Mouse (Mus musculus) heart, embryonic 10.5 days (tissue): ENCODE results near the gene Sema5a. TPM values are rescaled to one million over a fixed set of nuclear protein-coding genes. Genes with fewer than 3 reads are reported as not detected.

ENCODE experiments used
- DNase-seq: peaks from one replicate; pipeline ENCODE4 v3.0.0-alpha.2; 2017; ENCODE audit warnings: low spot score
- H3K27ac ChIP-seq: fragments of 300-500 bp; sonication (generic); 2 replicates; pipeline ENCODE4 v1.5.1; 2016; ENCODE audit warnings: mild to moderate bottlenecking
- H3K27me3 ChIP-seq: fragments of 300-500 bp; sonication (generic); 2 replicates; pipeline ENCODE4 v1.6.1; 2016; ENCODE audit warnings: mild to moderate bottlenecking; ENCODE audit not compliant: poor library complexity, insufficient read depth, severe bottlenecking
- H3K36me3 ChIP-seq: fragments of 300-500 bp; sonication (generic); 2 replicates; pipeline ENCODE4 v1.6.1; 2016; ENCODE audit warnings: mild to moderate bottlenecking, moderate library complexity
- H3K4me1 ChIP-seq: fragments of 300-500 bp; sonication (generic); 2 replicates; pipeline ENCODE4 v1.6.1; 2016; ENCODE audit warnings: mild to moderate bottlenecking
- H3K4me3 ChIP-seq: fragments of 300-500 bp; sonication (generic); 2 replicates; pipeline ENCODE4 v1.5.1; 2016; ENCODE audit warnings: mild to moderate bottlenecking, moderate library complexity
- H3K9me3 ChIP-seq: fragments of 300-500 bp; sonication (generic); 2 replicates; pipeline ENCODE4 v1.6.1; 2016; ENCODE audit warnings: mild to moderate bottlenecking, moderate library complexity
- WGBS: fragments of 180-500 bp; shearing (Covaris S2); methylation state at CpG from one replicate; pipeline ENCODE4 v1.1.7; 2016; 5-methylcytosine and 5-hydroxymethylcytosine counted together
- polyA plus RNA-seq: library from polyadenylated mRNA; unstranded; fragments of >200 nt; fragmentation: Nextera tagmentation; extraction: Ambion mirVana; gene quantifications from 2 replicates; pipeline ENCODE4 v1.2.1, GENCODE M21; 2016

Gene Sema5a
- polyA plus RNA-seq, 1 experiment from 2014 or later, result 6.9 TPM

GRCm38 (mm10) chr15:32324105-32324504 is 79.5 kb downstream of the Sema5a start:
- H3K4me1 ChIP-seq, result peaks cover 8% of the 10 kb centered on the region; the same call in 1 of the 2 replicates
- no peaks in the 10 kb centered on the region for H3K27me3 ChIP-seq
- no peak overlapping the region for H3K27ac ChIP-seq
- H3K36me3 ChIP-seq, result no peaks in the 10 kb centered on the region
- H3K4me3 ChIP-seq, result no peak overlapping the region
- 75% methylated on average over 7 of the region's 7 CpGs for WGBS
- no peak for DNase-seq
- no peaks in the 10 kb centered on the region for H3K9me3 ChIP-seq

GRCm38 (mm10) chr15:32328370-32329004 is 83.9 kb downstream of the Sema5a start:
- WGBS, result 47% methylated on average over 4 of the region's 4 CpGs
- Histone ChIP-seq H3K27ac (no peak overlapping the region), H3K36me3 (no peaks in the 10 kb centered on the region), H3K4me3 (no peak overlapping the region), H3K4me1 (peaks cover 15% of the 10 kb centered on the region; the same call in 1 of the 2 replicates), H3K27me3 (no peaks in the 10 kb centered on the region), H3K9me3 (no peaks in the 10 kb centered on the region)
- no peak for DNase-seq

DNA sequence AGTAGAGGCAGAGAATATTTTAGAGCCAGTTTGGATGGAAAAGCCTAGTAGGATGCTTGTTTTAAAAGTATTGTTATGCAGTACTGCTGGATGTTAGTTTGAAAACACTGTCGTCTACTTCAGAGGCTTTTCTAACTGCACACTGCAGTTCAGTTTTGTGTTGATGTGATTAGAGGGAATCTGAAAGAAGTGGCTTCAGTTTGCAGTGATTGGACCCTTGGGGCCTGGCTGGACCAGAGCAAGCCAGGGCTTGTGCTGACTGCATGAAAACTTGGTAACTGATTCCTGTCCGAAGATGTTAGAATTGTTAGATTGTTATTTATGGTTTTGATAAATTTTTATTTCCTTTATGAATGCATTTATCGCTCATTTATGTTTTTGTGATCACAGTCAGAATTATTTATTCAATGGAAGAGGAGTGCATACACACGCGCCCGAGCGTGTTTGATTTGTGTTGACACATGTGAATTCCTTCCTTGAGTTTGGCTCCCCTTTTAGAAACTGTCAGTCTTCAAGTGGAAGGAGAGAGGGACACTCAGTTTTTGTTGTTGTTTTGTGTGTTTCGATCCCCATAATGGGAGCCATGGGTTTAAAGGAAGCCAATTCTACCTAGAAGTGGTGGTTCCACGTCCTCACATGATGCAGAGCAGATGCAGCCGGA is 85.2 kb downstream of the Sema5a start:
- Histone ChIP-seq H3K9me3 (no peaks in the 10 kb centered on the region), H3K4me1 (peaks cover 25% of the 10 kb centered on the region; the same call in 1 of the 2 replicates), H3K27ac (no peak overlapping the region), H3K36me3 (no peaks in the 10 kb centered on the region), H3K4me3 (no peak overlapping the region), H3K27me3 (no peaks in the 10 kb centered on the region)
- no peak for DNase-seq
- WGBS, result 70% methylated on average over 10 of the region's 10 CpGs

DNA sequence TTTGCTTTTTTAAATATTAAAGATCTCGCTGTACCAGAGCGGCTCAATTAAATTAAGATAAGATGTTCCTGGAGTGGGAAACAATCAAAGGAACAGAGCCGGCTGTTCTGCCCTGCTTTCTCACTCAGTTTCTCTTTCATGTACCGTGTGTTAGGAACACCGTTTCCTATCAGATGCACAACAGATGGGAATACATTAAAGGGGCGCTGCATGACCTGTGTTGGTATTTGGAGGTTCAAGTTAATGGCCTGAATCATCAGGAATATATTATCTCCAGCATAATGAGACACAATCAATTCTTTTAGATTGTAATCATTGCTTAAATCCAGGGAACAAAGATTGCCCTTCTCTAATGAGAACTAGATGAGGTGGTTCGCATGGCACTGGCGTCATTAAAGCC is 85.8 kb downstream of the Sema5a start:
- Histone ChIP-seq H3K9me3 (no peaks in the 10 kb centered on the region), H3K4me3 (no peak overlapping the region), H3K27me3 (no peaks in the 10 kb centered on the region), H3K27ac (no peak overlapping the region), H3K36me3 (no peaks in the 10 kb centered on the region), H3K4me1 (peaks cover 25% of the 10 kb centered on the region; the same call in 1 of the 2 replicates)
- 69% methylated on average over 8 of the region's 8 CpGs for WGBS
- no peak for DNase-seq

GRCm38 (mm10) chr15:32331037-32331436 is 86.4 kb downstream of the Sema5a start:
- DNase-seq, result no peak
- Histone ChIP-seq H3K36me3 (no peaks in the 10 kb centered on the region), H3K9me3 (no peaks in the 10 kb centered on the region), H3K27ac (no peak overlapping the region), H3K27me3 (no peaks in the 10 kb centered on the region), H3K4me1 (peaks cover 25% of the 10 kb centered on the region; the same call in 1 of the 2 replicates), H3K4me3 (no peak overlapping the region)
- 87% methylated on average over 2 of the region's 2 CpGs for WGBS

DNA sequence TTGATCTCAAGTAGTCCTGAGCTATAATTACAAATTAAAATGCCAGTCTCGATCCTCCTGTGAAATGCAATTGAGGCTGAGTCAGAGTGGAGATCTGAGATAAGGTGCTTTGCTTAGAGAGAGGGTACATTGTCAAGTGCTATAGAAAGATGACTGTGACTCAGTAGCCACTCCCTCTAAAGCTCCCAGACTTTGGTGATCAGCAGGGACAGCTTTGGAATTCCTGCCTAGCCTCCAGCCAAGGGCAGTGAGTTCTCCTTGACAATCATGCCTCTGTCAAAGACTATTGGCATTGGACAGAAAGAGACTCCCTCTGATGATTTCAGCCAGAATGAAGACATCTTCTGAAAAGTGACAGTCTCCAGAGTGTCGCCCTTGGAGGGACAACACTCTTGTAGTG is 88.8 kb downstream of the Sema5a start:
- Histone ChIP-seq H3K9me3 (no peaks in the 10 kb centered on the region), H3K27me3 (no peaks in the 10 kb centered on the region), H3K4me1 (peaks cover 23% of the 10 kb centered on the region; the same call in 1 of the 2 replicates), H3K4me3 (no peak overlapping the region), H3K36me3 (no peaks in the 10 kb centered on the region), H3K27ac (no peak overlapping the region)
- no peak for DNase-seq
- WGBS, result 68% methylated on average over 2 of the region's 2 CpGs

DNA sequence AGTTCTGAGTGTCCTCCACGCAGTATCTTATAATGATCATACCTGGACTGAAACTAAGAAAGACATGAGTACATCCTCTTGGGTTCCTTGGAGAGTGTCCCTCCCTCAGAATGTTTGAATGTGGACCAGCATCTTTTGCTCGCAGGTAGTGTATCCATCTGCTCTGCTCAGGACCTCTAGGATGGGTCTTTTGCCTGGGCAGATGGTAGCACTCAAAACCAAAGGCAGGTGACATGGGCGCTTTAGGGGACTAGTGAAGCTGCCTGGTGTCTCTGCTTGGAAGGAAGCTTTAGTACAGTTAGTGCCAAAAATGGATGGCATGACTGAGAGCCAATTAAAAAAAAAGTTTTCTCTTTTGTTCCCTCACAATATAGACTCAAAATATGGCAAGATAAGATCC is 93.2 kb downstream of the Sema5a start:
- Histone ChIP-seq H3K4me3 (no peak overlapping the region), H3K27ac (no peak overlapping the region), H3K9me3 (no peaks in the 10 kb centered on the region), H3K27me3 (no peaks in the 10 kb centered on the region), H3K4me1 (peaks cover 12% of the 10 kb centered on the region; the same call in 1 of the 2 replicates), H3K36me3 (no peaks in the 10 kb centered on the region)
- 85% methylated on average over 3 of the region's 3 CpGs for WGBS
- DNase-seq, result no peak

- DNase-seq, result no peak
- Histone ChIP-seq H3K9me3 (no peaks in the 10 kb centered on the region), H3K27me3 (no peaks in the 10 kb centered on the region), H3K27ac (no peak overlapping the region), H3K4me1 (peaks cover 6% of the 10 kb centered on the region; the same call in 1 of the 2 replicates), H3K36me3 (no peaks in the 10 kb centered on the region), H3K4me3 (no peak overlapping the region)
- WGBS, result 66% methylated on average over 3 of the region's 3 CpGs
These were observed 94.2 kb downstream of the Sema5a start for GRCm38 (mm10) chr15:32338721-32339290.

GRCm38 (mm10) chr15:32339426-32339825 is 94.8 kb downstream of the Sema5a start:
- WGBS, result 63% methylated on average over 5 of the region's 5 CpGs
- H3K36me3 ChIP-seq, result no peaks in the 10 kb centered on the region
- H3K4me1 ChIP-seq, result 0 out of 2 replicates have a peak, but pooled peaks cover under 1% of the 10 kb centered on the region
- H3K9me3 ChIP-seq, result no peaks in the 10 kb centered on the region
- H3K4me3 ChIP-seq, result no peak overlapping the region
- no peak for DNase-seq
- no peaks in the 10 kb centered on the region for H3K27me3 ChIP-seq
- no peak overlapping the region for H3K27ac ChIP-seq

- no peaks in the 10 kb centered on the region for H3K27me3 ChIP-seq
- no peak overlapping the region for H3K27ac ChIP-seq
- H3K36me3 ChIP-seq, result no peaks in the 10 kb centered on the region
- H3K9me3 ChIP-seq, result no peaks in the 10 kb centered on the region
- H3K4me3 ChIP-seq, result no peak overlapping the region
- H3K4me1 ChIP-seq, result no peaks in the 10 kb centered on the region
- 81% methylated on average over 2 of the region's 2 CpGs for WGBS
- DNase-seq, result no peak
These were observed 96.8 kb downstream of the Sema5a start for GRCm38 (mm10) chr15:32341423-32341822.

DNA sequence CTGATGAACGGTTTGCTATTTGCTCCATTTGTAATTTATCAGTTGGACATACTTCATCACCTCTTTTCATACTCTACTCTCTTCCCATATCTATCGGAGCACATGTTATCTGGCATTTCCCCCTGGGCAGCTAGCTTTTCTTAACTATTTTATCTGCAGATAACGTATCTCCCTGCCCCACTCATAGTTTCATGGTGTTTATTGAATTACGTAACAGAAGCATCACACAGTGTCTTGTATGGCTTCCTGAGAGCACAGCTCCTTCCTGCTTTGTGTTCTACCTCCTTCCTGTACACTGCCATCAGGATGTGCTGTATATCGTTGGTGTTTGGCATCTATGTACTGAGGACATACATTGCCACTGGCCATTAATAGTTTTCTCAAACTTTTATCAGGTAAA is 98.9 kb downstream of the Sema5a start:
- no peaks in the 10 kb centered on the region for H3K36me3 ChIP-seq
- H3K4me1 ChIP-seq, result no peaks in the 10 kb centered on the region
- H3K4me3 ChIP-seq, result no peak overlapping the region
- 53% methylated on average over 5 of the region's 5 CpGs for WGBS
- H3K27me3 ChIP-seq, result no peaks in the 10 kb centered on the region
- no peaks in the 10 kb centered on the region for H3K9me3 ChIP-seq
- no peak overlapping the region for H3K27ac ChIP-seq
- no peak for DNase-seq

DNA sequence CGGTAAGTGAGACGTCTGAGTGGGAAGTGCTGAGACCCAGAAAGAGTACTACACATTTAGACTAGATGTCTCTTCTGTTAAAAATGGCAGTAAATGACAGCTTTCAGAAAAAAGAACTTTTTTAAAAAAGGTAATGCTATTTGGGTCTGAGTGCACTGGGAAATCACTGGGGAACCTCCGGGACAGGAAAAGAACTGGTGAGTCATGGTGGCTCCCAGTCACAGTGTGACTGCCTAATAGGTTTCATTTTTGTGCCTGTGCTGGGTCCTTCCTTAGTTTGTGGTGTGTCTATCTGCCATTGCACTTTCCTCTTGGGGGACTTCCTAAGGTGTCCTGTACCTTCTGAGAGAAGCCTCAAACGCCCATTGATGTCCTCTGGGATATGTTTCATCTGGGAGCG is 102.7 kb downstream of the Sema5a start:
- Histone ChIP-seq H3K9me3 (no peaks in the 10 kb centered on the region), H3K27ac (no peak overlapping the region), H3K36me3 (no peaks in the 10 kb centered on the region), H3K4me3 (no peak overlapping the region), H3K27me3 (no peaks in the 10 kb centered on the region), H3K4me1 (no peaks in the 10 kb centered on the region)
- no peak for DNase-seq
- WGBS, result 77% methylated on average over 5 of the region's 5 CpGs

- H3K27ac ChIP-seq, result no peak overlapping the region
- 0 out of 2 replicates have a peak, but pooled peaks cover under 1% of the 10 kb centered on the region for H3K4me1 ChIP-seq
- H3K4me3 ChIP-seq, result no peak overlapping the region
- no peaks in the 10 kb centered on the region for H3K9me3 ChIP-seq
- no peak for DNase-seq
- no peaks in the 10 kb centered on the region for H3K36me3 ChIP-seq
- H3K27me3 ChIP-seq, result no peaks in the 10 kb centered on the region
- 90% methylated on average over 5 of the region's 5 CpGs for WGBS
These were observed 104.7 kb downstream of the Sema5a start for GRCm38 (mm10) chr15:32349276-32349675.
